Mouse (Mus musculus) hindbrain, embryonic 14.5 days (tissue): ENCODE results near the gene Cdh13. TPM values are rescaled to one million over a fixed set of nuclear protein-coding genes. Genes with fewer than 3 reads are reported as not detected.

Experiments
- ATAC-seq: fragments of 200-750 bp; cut with Nextera tagmentation; 2 replicates; pipeline ENCODE4 v1.8.0; 2017; ENCODE audit warnings: moderate number of reproducible peaks, mild to moderate bottlenecking, moderate TSS enrichment, moderate library complexity; ENCODE audit not compliant: low FRiP score
- DNase-seq: peaks from one replicate; pipeline ENCODE4 v3.0.0-alpha.2; 2015; ENCODE audit warnings: low spot score
- H3K27ac ChIP-seq: fragments of 300-500 bp; sonication (generic); 2 replicates; pipeline ENCODE4 v1.5.1; 2014; ENCODE audit warnings: mild to moderate bottlenecking, moderate library complexity
- H3K27me3 ChIP-seq: fragments of 300-500 bp; sonication (generic); 2 replicates; pipeline ENCODE4 v1.6.1; 2014; ENCODE audit warnings: mild to moderate bottlenecking, low read length, mixed read lengths; ENCODE audit not compliant: control insufficient read depth, insufficient read depth
- H3K36me3 ChIP-seq: fragments of 300-500 bp; sonication (generic); replicated peaks from 2 replicates; pipeline ENCODE4 v1.6.1; 2014; ENCODE audit not compliant: control insufficient read depth, insufficient read depth
- H3K4me1 ChIP-seq: fragments of 300-500 bp; sonication (generic); replicated peaks from 2 replicates; pipeline ENCODE4 v1.6.1; 2014; ENCODE audit warnings: antibody characterized with exemption, low read length, mixed read lengths; ENCODE audit not compliant: control insufficient read depth, insufficient read depth
- H3K4me2 ChIP-seq: fragments of 300-500 bp; sonication (generic); replicated peaks from 2 replicates; pipeline ENCODE4 v1.6.1; 2014; ENCODE audit warnings: mild to moderate bottlenecking, moderate library complexity
- H3K4me3 ChIP-seq: fragments of 300-500 bp; sonication (generic); replicated peaks from 2 replicates; pipeline ENCODE4 v1.5.1; 2014; ENCODE audit warnings: mild to moderate bottlenecking, low read length
- H3K9ac ChIP-seq: fragments of 300-500 bp; sonication (generic); 2 replicates; pipeline ENCODE4 v1.6.1; 2014
- H3K9me3 ChIP-seq: fragments of 300-500 bp; sonication (generic); 2 replicates; pipeline ENCODE4 v1.6.1; 2016; ENCODE audit warnings: low read length; ENCODE audit not compliant: control insufficient read depth
- WGBS: fragments of 180-500 bp; shearing (Covaris S2); extraction: QIAGEN DNeasy Blood & Tissue Kit; methylation state at CpG from one replicate; pipeline ENCODE4 v1.1.7; 2014; 5-methylcytosine and 5-hydroxymethylcytosine counted together
- polyA plus RNA-seq: library from polyadenylated mRNA; unstranded; fragments of >200 nt; fragmentation: Nextera tagmentation; extraction: Ambion mirVana; gene quantifications from 2 replicates; pipeline ENCODE4 v1.2.1, GENCODE M21; 2014

Cdh13 gene
- polyA plus RNA-seq, 1 experiment from 2014 or later: 134 TPM

GRCm38 (mm10) chr8:119254358-119254757 lies 970.8 kb downstream of the Cdh13 start:
- no peaks in the 10 kb centered on the region for H3K9me3 ChIP-seq
- ATAC-seq (no peak), DNase-seq (no peak)
- H3K27me3 ChIP-seq: no peaks in the 10 kb centered on the region
- H3K4me1 ChIP-seq: no peaks in the 10 kb centered on the region
- H3K27ac ChIP-seq: no peak overlapping the region
- H3K9ac ChIP-seq: no peak overlapping the region
- H3K36me3 ChIP-seq: no peaks in the 10 kb centered on the region
- H3K4me2 ChIP-seq: no peak overlapping the region
- 98% methylated on average over 3 of the region's 3 CpGs for whole genome bisulfite sequencing
- no peak overlapping the region for H3K4me3 ChIP-seq

GRCm38 (mm10) chr8:119258642-119259041 lies 975.1 kb downstream of the Cdh13 start:
- Histone ChIP-seq H3K36me3 (no peaks in the 10 kb centered on the region), H3K27me3 (no peaks in the 10 kb centered on the region), H3K4me3 (no peak overlapping the region), H3K4me1 (no peaks in the 10 kb centered on the region), H3K27ac (no peak overlapping the region), H3K9me3 (no peaks in the 10 kb centered on the region), H3K9ac (no peak overlapping the region), H3K4me2 (no peak overlapping the region)
- ATAC-seq: no peak
- 41% methylated on average over 11 of the region's 11 CpGs for WGBS
- no peak for DNase-seq

GRCm38 (mm10) chr8:119263750-119264149 lies 980.2 kb downstream of the Cdh13 start:
- no peak overlapping the region for H3K27ac ChIP-seq
- H3K36me3 ChIP-seq: no peaks in the 10 kb centered on the region
- no peak overlapping the region for H3K4me2 ChIP-seq
- H3K27me3 ChIP-seq: no peaks in the 10 kb centered on the region
- 70% methylated on average over 7 of the region's 7 CpGs for WGBS
- ATAC-seq: no peak
- no peaks in the 10 kb centered on the region for H3K9me3 ChIP-seq
- H3K4me1 ChIP-seq: no peaks in the 10 kb centered on the region
- no peak overlapping the region for H3K9ac ChIP-seq
- DNase-seq: no peak
- no peak overlapping the region for H3K4me3 ChIP-seq

- H3K4me2 ChIP-seq: no peak overlapping the region
- H3K36me3 ChIP-seq: no peaks in the 10 kb centered on the region
- 85% methylated on average over 4 of the region's 4 CpGs for WGBS
- no peaks in the 10 kb centered on the region for H3K27me3 ChIP-seq
- no peak overlapping the region for H3K27ac ChIP-seq
- no peak overlapping the region for H3K9ac ChIP-seq
- DNase-seq (no peak), ATAC-seq (no peak)
- H3K4me3 ChIP-seq: no peak overlapping the region
- no peaks in the 10 kb centered on the region for H3K9me3 ChIP-seq
- H3K4me1 ChIP-seq: no peaks in the 10 kb centered on the region
These were observed 982.8 kb downstream of the Cdh13 start for GRCm38 (mm10) chr8:119266304-119266703.

GRCm38 (mm10) chr8:119269576-119269975 lies 986.0 kb downstream of the Cdh13 start:
- Histone ChIP-seq H3K9ac (no peak overlapping the region), H3K4me1 (no peaks in the 10 kb centered on the region), H3K9me3 (no peaks in the 10 kb centered on the region), H3K4me3 (no peak overlapping the region), H3K36me3 (no peaks in the 10 kb centered on the region), H3K27ac (no peak overlapping the region), H3K27me3 (no peaks in the 10 kb centered on the region), H3K4me2 (no peak overlapping the region)
- WGBS: 90% methylated on average over 3 of the region's 3 CpGs
- ATAC-seq (no peak), DNase-seq (no peak)

GRCm38 (mm10) chr8:119270371-119270770 lies 986.8 kb downstream of the Cdh13 start:
- Histone ChIP-seq H3K4me1 (no peaks in the 10 kb centered on the region), H3K4me2 (no peak overlapping the region), H3K36me3 (no peaks in the 10 kb centered on the region), H3K27ac (no peak overlapping the region), H3K27me3 (no peaks in the 10 kb centered on the region), H3K9ac (no peak overlapping the region), H3K4me3 (no peak overlapping the region), H3K9me3 (no peaks in the 10 kb centered on the region)
- DNase-seq: no peak
- no peak for ATAC-seq
- WGBS: 71% methylated on average over 9 of the region's 9 CpGs

GRCm38 (mm10) chr8:119272891-119273290 lies 989.4 kb downstream of the Cdh13 start:
- DNase-seq: no peak
- Histone ChIP-seq H3K9me3 (no peaks in the 10 kb centered on the region), H3K4me3 (no peak overlapping the region), H3K27me3 (no peaks in the 10 kb centered on the region), H3K27ac (no peak overlapping the region), H3K9ac (no peak overlapping the region), H3K4me2 (no peak overlapping the region), H3K36me3 (no peaks in the 10 kb centered on the region), H3K4me1 (no peaks in the 10 kb centered on the region)
- no peak for ATAC-seq
- WGBS: 71% methylated on average over 8 of the region's 8 CpGs

GRCm38 (mm10) chr8:119275442-119275841 lies 991.9 kb downstream of the Cdh13 start:
- ATAC-seq (no peak), DNase-seq (no peak)
- no peak overlapping the region for H3K27ac ChIP-seq
- WGBS: 83% methylated on average over 1 of the region's 1 CpGs
- H3K36me3 ChIP-seq: no peaks in the 10 kb centered on the region
- H3K4me1 ChIP-seq: no peaks in the 10 kb centered on the region
- no peak overlapping the region for H3K9ac ChIP-seq
- no peak overlapping the region for H3K4me3 ChIP-seq
- H3K4me2 ChIP-seq: no peak overlapping the region
- no peaks in the 10 kb centered on the region for H3K27me3 ChIP-seq
- H3K9me3 ChIP-seq: no peaks in the 10 kb centered on the region

GRCm38 (mm10) chr8:119277047-119277451 lies 993.5 kb downstream of the Cdh13 start:
- no peaks in the 10 kb centered on the region for H3K9me3 ChIP-seq
- WGBS: 78% methylated on average over 3 of the region's 3 CpGs
- H3K4me2 ChIP-seq: no peak overlapping the region
- H3K27ac ChIP-seq: no peak overlapping the region
- H3K4me3 ChIP-seq: no peak overlapping the region
- H3K27me3 ChIP-seq: no peaks in the 10 kb centered on the region
- no peak for DNase-seq
- H3K36me3 ChIP-seq: no peaks in the 10 kb centered on the region
- no peak for ATAC-seq
- no peak overlapping the region for H3K9ac ChIP-seq
- H3K4me1 ChIP-seq: no peaks in the 10 kb centered on the region

- no peaks in the 10 kb centered on the region for H3K27me3 ChIP-seq
- DNase-seq (no peak), ATAC-seq (no peak)
- no peak overlapping the region for H3K9ac ChIP-seq
- H3K9me3 ChIP-seq: no peaks in the 10 kb centered on the region
- no peaks in the 10 kb centered on the region for H3K4me1 ChIP-seq
- H3K4me3 ChIP-seq: no peak overlapping the region
- no peak overlapping the region for H3K4me2 ChIP-seq
- WGBS: 73% methylated on average over 2 of the region's 2 CpGs
- no peak overlapping the region for H3K27ac ChIP-seq
- no peaks in the 10 kb centered on the region for H3K36me3 ChIP-seq
These were observed 998.2 kb downstream of the Cdh13 start for GRCm38 (mm10) chr8:119281761-119282160.
